Mouse (Mus musculus): ENCODE results near the gene Rims4.

DNA sequence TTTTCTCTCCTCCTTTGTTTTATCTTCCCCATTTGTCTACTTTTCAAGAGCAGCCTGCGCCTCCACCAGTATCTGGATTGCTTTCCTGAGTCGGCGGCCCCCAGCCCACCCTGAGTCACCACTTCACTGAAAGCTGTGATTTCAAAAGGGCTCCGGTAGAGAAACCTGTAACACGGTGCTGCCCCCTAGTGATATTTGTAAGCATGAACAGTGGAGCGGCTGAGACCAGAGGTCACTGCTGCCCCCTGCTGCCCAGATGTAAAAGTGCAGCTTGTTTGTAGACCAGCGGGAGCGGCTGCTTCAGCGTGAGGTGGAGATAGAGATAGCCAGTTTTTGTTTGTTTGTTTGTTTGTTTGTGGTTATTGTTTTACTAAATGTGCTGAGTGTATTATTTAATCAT lies 80.4 kb downstream of the Rims4 start:
- TF ChIP-seq POLR2AphosphoS5 (IDR thresholded peaks at IDR 0.05; ENCODE audit: insufficient replicate concordance, low read depth, low read length) = no peak
- peak; percentile 67 for TF ChIP-seq CTCF (IDR thresholded peaks at IDR 0.05; ENCODE audit: low read depth, low read length)
- no peak for TF ChIP-seq GATA1 (IDR thresholded peaks at IDR 0.05; ENCODE audit: borderline replicate concordance, low read length)

Data from G1E (cell line).